Mouse (Mus musculus): ENCODE measurements around the gene Kmt2d.

- no peak for TF ChIP-seq CTCF (IDR thresholded peaks at IDR 0.05; ENCODE audit: low read depth, low read length)
- no peak for TF ChIP-seq TAL1 (conservative IDR thresholded peaks at IDR 0.05; ENCODE audit: low read depth, low read length)
- no peak for TF ChIP-seq GATA1 (IDR thresholded peaks at IDR 0.05; ENCODE audit: borderline replicate concordance, low read length)
Observed at GRCm38 (mm10) chr15:98849956-98850600, 20.9 kb downstream of the Kmt2d start.
